Mouse (Mus musculus) neural tube, embryonic 14.5 days (tissue): ENCODE measurements around the gene Lama2. TPM values are rescaled to one million over a fixed set of nuclear protein-coding genes. Genes with fewer than 3 reads are reported as not detected.
A peak's percentile ranks its signal among the peaks of the same experiment; 100 is the strongest.

Experiments used
- ATAC-seq: fragments of 200-750 bp; cut with Nextera tagmentation; 2 replicates; pipeline ENCODE4 v1.8.0; 2017; ENCODE audit warnings: low read depth, mild to moderate bottlenecking, moderate TSS enrichment, moderate library complexity
- H3K27ac ChIP-seq: fragments of 300-500 bp; sonication (generic); 2 replicates; pipeline ENCODE4 v1.5.1; 2014; ENCODE audit warnings: low read depth, mild to moderate bottlenecking, control low read depth, low read length, moderate library complexity, mixed read lengths
- H3K27me3 ChIP-seq: fragments of 300-500 bp; sonication (generic); 2 replicates; pipeline ENCODE4 v1.6.1; 2014; ENCODE audit warnings: low read length; ENCODE audit not compliant: control insufficient read depth, insufficient read depth
- H3K36me3 ChIP-seq: fragments of 300-500 bp; sonication (generic); 2 replicates; pipeline ENCODE4 v1.6.1; 2014; ENCODE audit warnings: low read length, mixed read lengths; ENCODE audit not compliant: control insufficient read depth, insufficient read depth
- H3K4me1 ChIP-seq: fragments of 300-500 bp; sonication (generic); 2 replicates; pipeline ENCODE4 v1.6.1; 2014; ENCODE audit warnings: low read length; ENCODE audit not compliant: control insufficient read depth, insufficient read depth
- H3K4me2 ChIP-seq: fragments of 300-500 bp; sonication (generic); 2 replicates; pipeline ENCODE4 v1.6.1; 2014; ENCODE audit warnings: mild to moderate bottlenecking, low read depth, low read length, control low read depth
- H3K4me3 ChIP-seq: fragments of 300-500 bp; sonication (generic); 2 replicates; pipeline ENCODE4 v1.5.1; 2014; ENCODE audit warnings: low read depth, low read length, control low read depth, mixed read lengths
- H3K9ac ChIP-seq: fragments of 300-500 bp; sonication (generic); replicated peaks from 2 replicates; pipeline ENCODE4 v1.6.1; 2014; ENCODE audit warnings: low read depth, mild to moderate bottlenecking, control low read depth, low read length, mixed read lengths
- H3K9me3 ChIP-seq: fragments of 300-500 bp; sonication (generic); 2 replicates; pipeline ENCODE4 v1.6.1; 2016; ENCODE audit warnings: low read length; ENCODE audit not compliant: control insufficient read depth
- WGBS: fragments of 180-500 bp; shearing (Covaris S2); extraction: QIAGEN DNeasy Blood & Tissue Kit; methylation state at CpG from one replicate; pipeline ENCODE4 v1.1.7; 2014; 5-methylcytosine and 5-hydroxymethylcytosine counted together
- polyA plus RNA-seq: library from polyadenylated mRNA; unstranded; fragments of >200 nt; fragmentation: Nextera tagmentation; extraction: Ambion mirVana; gene quantifications from 2 replicates; pipeline ENCODE4 v1.2.1, GENCODE M21; 2014

Gene Lama2
- polyA plus RNA-seq, 1 experiment from 2014 or later: 0.86 TPM

DNA sequence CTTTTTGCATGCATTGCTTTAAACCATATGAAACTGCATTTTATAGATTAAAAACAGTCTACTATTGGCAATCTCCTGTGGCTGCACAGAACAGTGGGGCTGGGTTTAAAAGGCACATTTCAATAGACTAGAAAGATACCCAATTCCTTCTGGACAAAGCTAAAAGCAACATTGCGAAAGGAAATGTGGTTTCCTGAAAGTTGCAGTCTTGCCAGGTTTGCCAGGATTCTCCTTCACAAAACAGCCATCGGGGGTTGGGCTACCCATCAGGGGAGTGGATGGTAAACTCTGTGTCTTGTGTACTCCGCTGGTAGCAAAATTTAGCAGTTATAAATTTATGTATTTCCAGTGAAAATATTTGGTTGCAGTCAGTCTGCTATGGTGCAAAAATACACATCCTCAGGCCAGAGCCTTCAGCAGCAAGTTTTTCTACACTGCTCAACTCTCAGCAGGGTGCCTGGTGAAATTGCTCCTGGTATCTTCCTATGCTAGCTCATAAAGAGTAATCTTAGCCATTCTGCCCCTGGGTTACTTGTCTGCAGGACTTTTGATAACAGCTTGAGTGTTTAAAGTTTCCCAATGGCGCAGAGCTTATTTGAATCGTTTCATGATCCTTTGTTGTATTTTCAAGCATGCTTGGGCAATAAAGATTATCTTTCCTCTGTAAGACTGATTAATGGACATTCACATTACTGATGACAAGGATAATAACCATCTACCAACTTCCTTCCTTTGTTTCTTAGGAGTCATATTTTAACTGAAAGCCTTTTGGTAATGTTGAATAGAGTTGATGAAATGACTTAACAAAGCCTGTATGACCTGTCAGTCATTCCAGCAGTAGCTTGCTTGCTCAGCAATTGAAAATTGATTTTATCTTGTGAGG, 205.7 kb downstream of the Lama2 start:
- 76% methylated on average over 5 of the region's 5 CpGs for WGBS
- ATAC-seq: no peak
- Histone ChIP-seq H3K4me2 (no peak overlapping the region), H3K27ac (no peak overlapping the region), H3K9me3 (no peaks in the 10 kb centered on the region), H3K4me3 (no peak overlapping the region), H3K27me3 (no peaks in the 10 kb centered on the region), H3K4me1 (no peaks in the 10 kb centered on the region), H3K9ac (no peak overlapping the region), H3K36me3 (no peaks in the 10 kb centered on the region)

DNA sequence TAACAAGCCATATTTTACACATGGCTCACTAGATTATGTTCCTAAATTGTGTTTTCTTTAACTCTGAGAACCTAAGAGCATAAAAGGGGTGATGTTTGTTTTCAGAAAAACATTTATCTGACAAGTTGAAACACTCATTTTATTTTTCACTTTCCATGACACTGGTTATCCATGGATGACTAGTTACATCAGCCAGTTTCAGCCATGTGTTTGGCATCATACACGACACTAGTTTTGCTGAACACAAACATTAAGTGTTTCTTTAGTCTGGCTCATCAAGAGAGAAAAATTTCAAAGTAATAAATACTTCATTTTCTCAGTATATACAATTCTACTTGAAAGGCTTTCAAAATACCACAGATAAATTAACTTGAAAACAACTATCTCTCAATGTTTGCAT, 228.8 kb downstream of the Lama2 start:
- no peaks in the 10 kb centered on the region for H3K9me3 ChIP-seq
- no peak overlapping the region for H3K4me2 ChIP-seq
- H3K36me3 ChIP-seq: no peaks in the 10 kb centered on the region
- no peak overlapping the region for H3K9ac ChIP-seq
- H3K27ac ChIP-seq: no peak overlapping the region
- WGBS: 84% methylated on average over 1 of the region's 1 CpGs
- no peaks in the 10 kb centered on the region for H3K27me3 ChIP-seq
- no peak overlapping the region for H3K4me3 ChIP-seq
- H3K4me1 ChIP-seq: no peaks in the 10 kb centered on the region
- no peak for ATAC-seq

DNA sequence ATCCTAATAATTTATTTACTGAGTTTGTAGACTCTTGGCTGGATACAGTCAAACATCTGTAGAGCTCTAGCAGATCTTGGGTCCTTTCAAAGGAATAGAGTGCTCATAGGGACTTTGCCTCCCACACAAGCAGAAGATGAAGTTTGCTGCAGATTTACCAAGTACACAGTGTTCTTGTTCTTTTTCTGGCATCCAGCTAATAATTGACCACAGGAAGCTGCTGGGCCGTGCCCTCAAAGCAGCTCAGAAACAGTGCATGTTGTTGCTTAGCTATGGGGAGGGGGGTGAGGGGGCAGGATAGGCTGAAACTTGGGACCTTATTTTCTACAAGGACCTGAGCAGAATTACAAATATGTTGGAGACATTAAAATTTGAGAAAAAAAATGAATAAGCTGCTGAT, 232.0 kb downstream of the Lama2 start:
- H3K27me3 ChIP-seq: no peaks in the 10 kb centered on the region
- ATAC-seq: no peak
- 51% methylated on average over 1 of the region's 1 CpGs for WGBS
- H3K4me2 ChIP-seq: no peak overlapping the region
- no peaks in the 10 kb centered on the region for H3K36me3 ChIP-seq
- no peaks in the 10 kb centered on the region for H3K9me3 ChIP-seq
- no peak overlapping the region for H3K27ac ChIP-seq
- H3K4me3 ChIP-seq: no peak overlapping the region
- H3K9ac ChIP-seq: no peak overlapping the region
- no peaks in the 10 kb centered on the region for H3K4me1 ChIP-seq

DNA sequence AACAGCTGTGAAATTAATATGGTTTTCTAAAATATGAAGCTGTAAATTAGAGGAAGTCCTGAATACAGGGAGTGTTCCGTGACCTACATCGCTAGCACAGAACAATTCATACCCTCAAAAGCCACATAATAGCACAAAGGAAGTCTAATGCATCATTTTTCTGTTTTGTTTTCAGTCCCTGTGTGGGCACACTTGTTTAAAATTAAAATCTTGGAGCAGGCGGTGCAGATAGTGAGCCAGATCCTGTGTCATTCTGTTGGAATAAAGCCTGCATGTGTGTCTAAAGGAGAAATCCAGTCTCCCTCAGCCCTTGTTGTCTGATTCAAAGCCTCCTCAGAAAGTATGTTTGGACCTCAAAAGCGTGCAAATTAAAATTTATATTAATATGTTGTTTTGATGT, 234.9 kb downstream of the Lama2 start:
- Histone ChIP-seq H3K4me2 (no peak overlapping the region), H3K4me3 (no peak overlapping the region), H3K27me3 (no peaks in the 10 kb centered on the region), H3K27ac (no peak overlapping the region), H3K4me1 (no peaks in the 10 kb centered on the region), H3K36me3 (no peaks in the 10 kb centered on the region), H3K9ac (no peak overlapping the region), H3K9me3 (no peaks in the 10 kb centered on the region)
- 82% methylated on average over 4 of the region's 4 CpGs for WGBS
- ATAC-seq: no peak

DNA sequence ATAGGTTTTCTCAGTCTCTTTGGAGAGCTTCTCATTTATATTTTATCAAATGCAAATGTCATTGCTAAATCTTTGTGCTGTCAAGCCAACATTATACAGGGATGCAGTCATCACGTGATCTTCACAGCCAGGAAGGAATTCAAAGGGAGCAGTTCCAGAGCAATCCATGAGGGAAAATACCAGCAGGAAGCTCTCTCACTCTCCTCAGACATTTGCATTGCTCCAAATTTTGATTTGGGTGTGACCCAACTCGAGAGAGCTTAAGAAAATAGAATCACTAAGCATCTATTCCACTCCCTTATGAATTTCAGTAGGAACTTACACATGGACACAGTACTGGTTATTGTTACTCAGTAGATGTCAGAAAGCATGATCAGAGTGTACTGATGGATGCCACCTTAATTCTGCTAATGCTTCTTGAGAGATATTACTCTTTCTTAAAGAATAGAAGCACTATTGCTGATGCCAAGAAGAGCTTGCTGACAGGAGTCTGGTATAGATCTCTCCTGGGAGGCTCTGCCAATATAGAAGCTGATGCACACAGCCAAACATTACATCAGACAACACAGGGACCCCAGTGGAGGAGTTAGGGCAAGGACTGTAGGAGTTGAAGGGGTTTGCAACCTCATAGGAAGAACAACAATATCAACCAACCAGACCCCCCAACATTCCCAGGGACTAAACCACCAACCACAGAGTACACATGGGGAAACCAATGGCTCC, 236.5 kb downstream of the Lama2 start:
- Histone ChIP-seq H3K36me3 (no peaks in the 10 kb centered on the region), H3K27me3 (no peaks in the 10 kb centered on the region)
- WGBS: 58% methylated on average over 2 of the region's 2 CpGs

DNA sequence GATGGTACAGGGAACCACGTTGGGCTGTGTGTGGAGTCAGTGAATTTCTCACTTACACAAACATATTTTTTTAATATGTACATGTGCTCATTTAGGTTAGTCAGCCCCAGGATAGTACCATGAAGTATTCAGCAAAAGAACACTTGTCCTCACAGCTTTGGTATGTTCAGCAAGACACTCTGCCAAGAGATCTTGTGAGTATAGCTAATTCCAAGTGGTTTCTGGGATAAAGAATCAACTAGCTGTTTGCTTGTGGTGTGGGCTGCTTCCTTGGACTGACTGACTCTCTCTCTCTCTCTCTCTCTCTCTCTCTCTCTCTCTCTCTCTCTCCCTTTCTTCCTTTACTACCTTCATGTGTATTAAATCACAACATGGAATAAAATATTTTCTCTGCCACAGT, 241.3 kb downstream of the Lama2 start:
- 66% methylated on average over 1 of the region's 1 CpGs for WGBS
- no peaks in the 10 kb centered on the region for H3K36me3 ChIP-seq
- no peak overlapping the region for H3K4me2 ChIP-seq
- no peaks in the 10 kb centered on the region for H3K4me1 ChIP-seq
- no peaks in the 10 kb centered on the region for H3K27me3 ChIP-seq
- no peak for ATAC-seq
- no peaks in the 10 kb centered on the region for H3K9me3 ChIP-seq
- H3K9ac ChIP-seq: no peak overlapping the region
- no peak overlapping the region for H3K4me3 ChIP-seq
- no peak overlapping the region for H3K27ac ChIP-seq

More for the DNA sequence above, 236.5 kb downstream of the Lama2 start:
- Histone ChIP-seq H3K4me2 (no peak overlapping the region), H3K9me3 (no peaks in the 10 kb centered on the region), H3K27ac (no peak overlapping the region), H3K9ac (no peak overlapping the region), H3K4me1 (no peaks in the 10 kb centered on the region), H3K4me3 (no peak overlapping the region)
- no peak for ATAC-seq

DNA sequence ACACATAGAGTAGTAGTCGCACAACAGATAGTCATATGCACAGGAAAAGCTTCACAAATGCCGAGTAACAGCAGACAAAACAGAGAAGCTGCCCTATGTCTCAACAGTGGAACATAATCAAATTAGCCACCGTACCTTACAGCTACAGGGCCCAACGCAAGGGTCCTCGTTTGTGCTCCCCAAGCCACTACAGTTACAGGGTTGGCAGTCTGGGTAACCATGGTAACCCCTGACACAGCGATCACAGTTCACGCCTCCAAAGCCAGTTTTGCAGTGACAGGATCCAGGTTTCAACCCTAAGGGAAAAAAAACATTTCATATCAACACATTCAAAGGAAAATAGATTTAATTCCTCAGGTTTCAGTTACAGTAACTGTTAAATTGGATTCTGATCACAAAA, 275.3 kb downstream of the Lama2 start:
- H3K4me1 ChIP-seq: no peaks in the 10 kb centered on the region
- H3K9me3 ChIP-seq: no peaks in the 10 kb centered on the region
- WGBS: 31% methylated on average over 7 of the region's 7 CpGs
- no peaks in the 10 kb centered on the region for H3K36me3 ChIP-seq
- H3K4me3 ChIP-seq: no peak overlapping the region
- H3K27ac ChIP-seq: no peak overlapping the region
- no peak overlapping the region for H3K4me2 ChIP-seq
- H3K27me3 ChIP-seq: no peaks in the 10 kb centered on the region
- no peak overlapping the region for H3K9ac ChIP-seq
- peak; percentile 56; the same call in 1 of the 2 replicates for ATAC-seq

DNA sequence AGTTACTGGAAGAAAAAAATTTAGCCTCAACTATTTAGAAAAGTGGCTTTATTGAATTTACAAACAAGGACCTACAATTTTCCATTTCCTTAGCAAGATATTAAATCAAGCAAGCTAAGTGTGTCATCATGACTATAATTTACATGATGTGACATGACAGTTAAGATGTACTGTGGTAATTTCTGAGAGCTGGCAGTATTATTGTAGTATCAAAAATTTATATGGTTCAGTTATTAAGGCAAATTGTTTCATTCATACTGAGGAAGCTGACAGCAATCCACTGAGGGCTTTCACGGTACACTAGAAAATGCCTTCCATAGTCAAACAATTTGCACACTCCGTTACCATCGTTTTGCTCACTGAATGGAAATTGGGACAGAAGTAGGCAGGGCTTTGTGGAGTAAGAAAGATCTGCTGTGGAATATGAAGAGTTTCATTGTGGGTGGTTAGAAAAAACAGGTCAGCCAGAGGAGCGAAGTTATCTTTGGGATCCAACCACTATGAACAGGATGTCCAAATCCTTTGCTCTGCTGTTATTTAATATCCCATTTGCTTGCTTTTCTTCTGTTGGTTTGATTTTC, 297.1 kb downstream of the Lama2 start:
- H3K4me3 ChIP-seq: no peak overlapping the region
- H3K27me3 ChIP-seq: no peaks in the 10 kb centered on the region
- no peaks in the 10 kb centered on the region for H3K4me1 ChIP-seq
- WGBS: 45% methylated on average over 4 of the region's 4 CpGs
- H3K36me3 ChIP-seq: no peaks in the 10 kb centered on the region
- ATAC-seq: no peak
- H3K9ac ChIP-seq: no peak overlapping the region
- H3K4me2 ChIP-seq: no peak overlapping the region
- no peak overlapping the region for H3K27ac ChIP-seq
- no peaks in the 10 kb centered on the region for H3K9me3 ChIP-seq

DNA sequence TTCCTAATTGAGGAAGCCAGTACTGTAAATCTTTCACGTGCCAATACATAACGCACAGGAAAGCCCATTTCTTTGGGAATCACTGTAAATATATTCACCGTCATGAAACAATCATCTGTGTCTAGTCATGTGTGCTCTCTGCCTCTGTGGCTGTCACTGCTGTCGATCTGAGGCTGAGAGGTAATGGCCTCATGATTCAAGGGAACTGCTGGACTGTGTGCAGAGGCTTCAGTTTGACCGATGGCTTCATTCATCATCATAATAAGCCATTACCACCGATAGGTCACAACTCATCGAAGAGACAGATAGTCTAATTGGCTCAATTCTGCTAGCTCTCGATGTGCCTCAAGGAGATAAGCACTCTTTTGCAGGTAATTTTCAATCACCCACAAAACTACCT, 312.1 kb downstream of the Lama2 start:
- H3K4me2 ChIP-seq: no peak overlapping the region
- H3K4me1 ChIP-seq: no peaks in the 10 kb centered on the region
- H3K27ac ChIP-seq: no peak overlapping the region
- H3K9me3 ChIP-seq: no peaks in the 10 kb centered on the region
- H3K27me3 ChIP-seq: no peaks in the 10 kb centered on the region
- no peak overlapping the region for H3K9ac ChIP-seq
- no peak overlapping the region for H3K4me3 ChIP-seq
- peak; percentile 71; the same call in 1 of the 2 replicates for ATAC-seq
- H3K36me3 ChIP-seq: no peaks in the 10 kb centered on the region
- 69% methylated on average over 8 of the region's 8 CpGs for WGBS
